Mouse (Mus musculus) olfactory bulb, adult 2 months (tissue): ENCODE measurements around the gene Slc13a1.

ENCODE experiments used
- CTCF ChIP-seq: fragments of 200-500 bp; IDR thresholded peaks from 2 replicates; pipeline ENCODE4 v1.5.1; 2012; ENCODE audit warnings: low read depth, mild to moderate bottlenecking, low read length, moderate library complexity; ENCODE audit not compliant: insufficient read depth
- POLR2A ChIP-seq: fragments of 200-500 bp; IDR thresholded peaks from 2 replicates; pipeline ENCODE4 v1.6.1; 2012; ENCODE audit warnings: mild to moderate bottlenecking, low read depth, low read length, moderate library complexity; ENCODE audit not compliant: insufficient read depth

- TF ChIP-seq CTCF (no peak), POLR2A (no peak)
Observed at GRCm38 (mm10) chr6:24132951-24133350, 34.9 kb downstream of the Slc13a1 start.
